Mouse (Mus musculus) heart, postnatal 0 days (tissue): ENCODE data around the gene Camk1. TPM values are rescaled to one million over a fixed set of nuclear protein-coding genes. Genes with fewer than 3 reads are reported as not detected.

Experiments
- ATAC-seq: fragments of 200-750 bp; cut with Nextera tagmentation; 2 replicates; pipeline ENCODE4 v1.8.0; 2017; ENCODE audit warnings: low read depth, moderate number of reproducible peaks, moderate library complexity; ENCODE audit not compliant: insufficient read depth
- DNase-seq: peaks from one replicate; pipeline ENCODE4 v3.0.0-alpha.2; 2016; ENCODE audit warnings: low spot score
- H3K27ac ChIP-seq: fragments of 300-500 bp; sonication (generic); 2 replicates; pipeline ENCODE4 v1.5.1; 2014; ENCODE audit warnings: low read depth, mild to moderate bottlenecking
- H3K27me3 ChIP-seq: fragments of 300-500 bp; sonication (generic); 2 replicates; pipeline ENCODE4 v1.6.1; 2014; ENCODE audit warnings: low read length, mixed read lengths; ENCODE audit not compliant: control insufficient read depth, insufficient read depth
- H3K36me3 ChIP-seq: fragments of 300-500 bp; sonication (generic); replicated peaks from 2 replicates; pipeline ENCODE4 v1.6.1; 2014; ENCODE audit warnings: low read length, mixed read lengths; ENCODE audit not compliant: control insufficient read depth, insufficient read depth
- H3K4me1 ChIP-seq: fragments of 300-500 bp; sonication (generic); 2 replicates; pipeline ENCODE4 v1.6.1; 2014; ENCODE audit warnings: antibody characterized with exemption; ENCODE audit not compliant: control insufficient read depth, insufficient read depth
- H3K4me2 ChIP-seq: fragments of 300-500 bp; sonication (generic); 2 replicates; pipeline ENCODE4 v1.6.1; 2014; ENCODE audit warnings: low read depth, mild to moderate bottlenecking, low read length, moderate library complexity
- H3K4me3 ChIP-seq: fragments of 300-500 bp; sonication (generic); 2 replicates; pipeline ENCODE4 v1.5.1; 2014; ENCODE audit warnings: low read depth, low read length
- H3K9ac ChIP-seq: fragments of 300-500 bp; sonication (generic); replicated peaks from 2 replicates; pipeline ENCODE4 v1.6.1; 2014; ENCODE audit warnings: low read depth, low read length, mixed read lengths
- H3K9me3 ChIP-seq: fragments of 300-500 bp; sonication (generic); replicated peaks from 2 replicates; pipeline ENCODE4 v1.6.1; 2016; ENCODE audit warnings: low read length; ENCODE audit not compliant: control insufficient read depth
- CTCF ChIP-seq: IDR thresholded peaks from 2 replicates; pipeline ENCODE4 v1.5.1; 2016; ENCODE audit warnings: antibody characterized with exemption, control low read depth, low read depth
- EP300 ChIP-seq: IDR thresholded peaks from 2 replicates; pipeline ENCODE4 v1.6.1; 2016; ENCODE audit warnings: antibody characterized with exemption, low read depth
- WGBS: fragments of 180-500 bp; shearing (Covaris S2); extraction: QIAGEN DNeasy Blood & Tissue Kit; methylation state at CpG from one replicate; pipeline ENCODE4 v1.1.7; 2014; 5-methylcytosine and 5-hydroxymethylcytosine counted together
- polyA plus RNA-seq: library from polyadenylated mRNA; unstranded; fragments of >200 nt; fragmentation: Nextera tagmentation; extraction: Ambion mirVana; gene quantifications from 2 replicates; pipeline ENCODE4 v1.2.1, GENCODE M21; 2015
- total RNA-seq: library from RNA; depleted of rRNA; stranded (reverse); fragments of >200 nt; gene quantifications from 2 replicates; pipeline ENCODE4 v1.2.3, GENCODE M21; 2014; ENCODE audit warnings: low replicate concordance

Camk1 gene
- total and polyA plus RNA-seq, 2 experiments from 2014 or later = 94.5 to 105 TPM

GRCm38 (mm10) chr6:113368124-113368523 is 24.3 kb upstream of the Camk1 start:
- DNase-seq = no peak
- TF ChIP-seq EP300 (no peak), CTCF (no peak)
- 89% methylated on average over 7 of the region's 7 CpGs for WGBS
- Histone ChIP-seq H3K4me2 (no peak overlapping the region), H3K27ac (no peak overlapping the region), H3K9ac (no peak overlapping the region), H3K27me3 (no peaks in the 10 kb centered on the region), H3K36me3 (peaks cover 68% of the 10 kb centered on the region), H3K9me3 (no peaks in the 10 kb centered on the region), H3K4me1 (no peaks in the 10 kb centered on the region), H3K4me3 (no peak overlapping the region)
- no peak for ATAC-seq

- no peak for TF ChIP-seq CTCF
- no peak for TF ChIP-seq EP300
- WGBS = 93% methylated on average over 1 of the region's 1 CpGs
- H3K36me3 ChIP-seq = peaks cover 62% of the 10 kb centered on the region
These were observed 23.8 kb upstream of the Camk1 start for GRCm38 (mm10) chr6:113367574-113367973.

GRCm38 (mm10) chr6:113366639-113367038 is 22.9 kb upstream of the Camk1 start:
- Histone ChIP-seq H3K27me3 (no peaks in the 10 kb centered on the region), H3K9me3 (no peaks in the 10 kb centered on the region), H3K9ac (no peak overlapping the region), H3K4me3 (no peak overlapping the region), H3K4me1 (no peaks in the 10 kb centered on the region), H3K36me3 (peaks cover 53% of the 10 kb centered on the region), H3K4me2 (no peak overlapping the region), H3K27ac (no peak overlapping the region)
- DNase-seq (no peak), ATAC-seq (no peak)
- WGBS = 88% methylated on average over 6 of the region's 6 CpGs
- no peak for TF ChIP-seq CTCF
- TF ChIP-seq EP300 = no peak

More at GRCm38 (mm10) chr6:113367574-113367973, 23.8 kb upstream of the Camk1 start:
- no peak overlapping the region for H3K4me3 ChIP-seq
- H3K9ac ChIP-seq = no peak overlapping the region
- H3K9me3 ChIP-seq = no peaks in the 10 kb centered on the region
- H3K27ac ChIP-seq = no peak overlapping the region
- no peak for DNase-seq
- H3K27me3 ChIP-seq = no peaks in the 10 kb centered on the region
- no peaks in the 10 kb centered on the region for H3K4me1 ChIP-seq
- ATAC-seq = no peak
- no peak overlapping the region for H3K4me2 ChIP-seq

GRCm38 (mm10) chr6:113364518-113365135 is 20.8 kb upstream of the Camk1 start:
- no peaks in the 10 kb centered on the region for H3K4me1 ChIP-seq
- H3K36me3 ChIP-seq = peaks cover 33% of the 10 kb centered on the region
- H3K27me3 ChIP-seq = no peaks in the 10 kb centered on the region
- H3K9ac ChIP-seq = no peak overlapping the region
- WGBS = 73% methylated on average over 8 of the region's 8 CpGs
- H3K27ac ChIP-seq = no peak overlapping the region
- no peaks in the 10 kb centered on the region for H3K9me3 ChIP-seq
- TF ChIP-seq EP300 (no peak), CTCF (no peak)
- no peak for ATAC-seq
- H3K4me2 ChIP-seq = no peak overlapping the region
- DNase-seq = no peak
- no peak overlapping the region for H3K4me3 ChIP-seq

- WGBS = 83% methylated on average over 1 of the region's 1 CpGs
- H3K27me3 ChIP-seq = no peaks in the 10 kb centered on the region
- no peak overlapping the region for H3K9ac ChIP-seq
- no peak overlapping the region for H3K4me3 ChIP-seq
- ATAC-seq = no peak
- H3K27ac ChIP-seq = no peak overlapping the region
- H3K9me3 ChIP-seq = no peaks in the 10 kb centered on the region
- no peak for TF ChIP-seq EP300
- no peak for TF ChIP-seq CTCF
- H3K4me2 ChIP-seq = no peak overlapping the region
- DNase-seq = no peak
- H3K4me1 ChIP-seq = no peaks in the 10 kb centered on the region
- H3K36me3 ChIP-seq = peaks cover 13% of the 10 kb centered on the region
These were observed 18.5 kb upstream of the Camk1 start for GRCm38 (mm10) chr6:113362241-113362640.

GRCm38 (mm10) chr6:113361476-113361875 is 17.7 kb upstream of the Camk1 start:
- ATAC-seq = no peak
- Histone ChIP-seq H3K27ac (no peak overlapping the region), H3K36me3 (peaks cover 5% of the 10 kb centered on the region; the same call in 1 of the 2 replicates), H3K4me1 (no peaks in the 10 kb centered on the region), H3K9me3 (no peaks in the 10 kb centered on the region), H3K9ac (no peak overlapping the region), H3K4me3 (no peak overlapping the region), H3K27me3 (no peaks in the 10 kb centered on the region), H3K4me2 (no peak overlapping the region)
- no peak for DNase-seq
- 72% methylated on average over 4 of the region's 4 CpGs for WGBS
- TF ChIP-seq CTCF = no peak
- TF ChIP-seq EP300 = no peak
